Comparison of ENCODE assay signal across 1 mouse cellular context in the genomic region with DNA sequence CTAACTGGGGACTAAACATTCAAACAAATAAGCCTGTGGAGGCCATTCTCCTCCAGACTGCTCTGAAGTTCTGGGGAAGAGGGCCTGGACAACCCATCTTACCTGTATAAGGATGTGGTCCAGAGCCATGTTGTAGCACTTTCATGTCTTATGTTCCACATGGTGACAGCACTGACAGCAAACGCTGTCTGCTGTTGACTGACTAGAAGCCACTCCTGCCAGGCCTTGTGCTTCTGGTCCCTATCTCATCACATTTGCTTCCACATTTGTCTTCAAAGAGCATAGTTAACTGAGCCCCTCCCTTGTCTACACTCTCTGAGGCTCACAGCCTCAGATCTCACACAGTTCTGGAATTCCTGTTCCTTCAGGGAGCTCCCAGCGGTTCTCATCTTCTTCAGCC.
A peak's percentile ranks its signal among the peaks of the same experiment; 100 is the strongest.
TF ChIP-seq lines count a peak whose summit lies in the region.

No protein-coding gene starts in this region.

TF ChIP-seq in MEL, 35 proteins besides CTCF, POLR2A, EP300 and RAD21 (continued from another document):
- no peak for TF ChIP-seq CHD2 (IDR thresholded peaks at IDR 0.05; ENCODE audit: low read length)
- no peak for TF ChIP-seq KAT2A (conservative IDR thresholded peaks at IDR 0.05; ENCODE audit: low read depth, low read length)
- TF ChIP-seq ZMIZ1 (IDR thresholded peaks at IDR 0.05; ENCODE audit: low read depth, low read length), result no peak
- TF ChIP-seq ZNF384 (IDR thresholded peaks at IDR 0.05; ENCODE audit: low read depth, low read length), result no peak
- TF ChIP-seq SMC3 (IDR thresholded peaks at IDR 0.05; ENCODE audit: low read depth, low read length), result no peak
- TF ChIP-seq CHD1 (IDR thresholded peaks at IDR 0.05; ENCODE audit: low read depth, low read length), result no peak
- TF ChIP-seq MEF2A (IDR thresholded peaks at IDR 0.05; ENCODE audit: extremely low read depth, insufficient replicate concordance, low read depth, low read length, poor library complexity, severe bottlenecking), result no peak
- no peak for TF ChIP-seq HCFC1 (IDR thresholded peaks at IDR 0.05; ENCODE audit: low read depth, low read length)
- TF ChIP-seq MXI1 (IDR thresholded peaks at IDR 0.05; ENCODE audit: low read depth, low read length), result peak; percentile 78
- 0 out of 2 replicates have a peak, but pooled peaks have one; percentile 28 for TF ChIP-seq MAZ (IDR thresholded peaks at IDR 0.05; ENCODE audit: low read depth, low read length)
- peak; percentile 30; the same call in 1 of the 2 replicates for TF ChIP-seq GABPA (IDR thresholded peaks at IDR 0.05; ENCODE audit: low read depth, low read length)
- no peak for TF ChIP-seq ZC3H11A (IDR thresholded peaks at IDR 0.05; ENCODE audit: low read depth, low read length)
- peak; percentile 78 for TF ChIP-seq MAX (IDR thresholded peaks at IDR 0.05; ENCODE audit: low read length)
- TF ChIP-seq JUND (IDR thresholded peaks at IDR 0.05; ENCODE audit: low read depth, low read length), result no peak
- TF ChIP-seq POLR2AphosphoS2 (IDR thresholded peaks at IDR 0.05; ENCODE audit: low read length), result no peak
- TF ChIP-seq USF2 (IDR thresholded peaks at IDR 0.05; ENCODE audit: borderline replicate concordance in 1 of 2, insufficient read depth in 1 of 2, low read depth in 1 of 2, low read length in 2 of 2), result no peak
- TF ChIP-seq USF1 (IDR thresholded peaks at IDR 0.05; ENCODE audit: low read depth, low read length), result no peak
- TF ChIP-seq BHLHE40 (IDR thresholded peaks at IDR 0.05; ENCODE audit: borderline replicate concordance, low read depth, low read length), result no peak
- peak; percentile 64; the same call in 1 of the 2 replicates for TF ChIP-seq MYC (IDR thresholded peaks at IDR 0.05; ENCODE audit: low read depth, low read length)
- TF ChIP-seq ELF1 (IDR thresholded peaks at IDR 0.05; ENCODE audit: low read depth, low read length), result no peak; the same call in 1 of the 2 replicates
- TF ChIP-seq POLR2AphosphoS5 (IDR thresholded peaks at IDR 0.05; ENCODE audit: borderline replicate concordance, low read depth, low read length), result no peak
